Mouse (Mus musculus) cortical plate, adult 2 months (tissue): ENCODE measurements around the gene Efl1.

Experiments
- CTCF ChIP-seq: fragments of 200-500 bp; IDR thresholded peaks from 2 replicates; pipeline ENCODE4 v1.5.1; 2011; ENCODE audit warnings: mild to moderate bottlenecking, control low read depth, low read length; ENCODE audit not compliant: insufficient read depth; ENCODE audit errors: extremely low read depth
- POLR2A ChIP-seq: fragments of 200-500 bp; IDR thresholded peaks from 2 replicates; pipeline ENCODE4 v1.6.1; 2011; ENCODE audit warnings: mild to moderate bottlenecking, low read length, control low read depth; ENCODE audit not compliant: insufficient read depth; ENCODE audit errors: extremely low read depth

GRCm38 (mm10) chr7:82723151-82723871 lies 74.9 kb downstream of the Efl1 start:
- no peak for TF ChIP-seq CTCF
- no peak for TF ChIP-seq POLR2A
